Mouse (Mus musculus) left cerebral cortex, postnatal 25 days (tissue): ENCODE measurements at regions not wholly inside any gene's neighbourhood (a gene's known extent, or its start where the extent isn't known, plus 50 kb on each side); places are given as distances from the start of the nearest gene placed in this dataset.
A peak's percentile ranks its signal among the peaks of the same experiment; 100 is the strongest.

ENCODE experiments used
- DNase-seq, 2 experiments: peaks; one replicate each; pipeline ENCODE4 v3.0.0; 2022; ENCODE audit warnings: low spot score in 2 of 2, mixed read lengths in 1 of 2
- intact Hi-C: fragments of 180-260 bp; cut with DNase I; formaldehyde crosslinking; loops from one replicate; pipeline ENCODE4 v1.15.1; 2025

- intact Hi-C loops: no loop called here
- no peak for DNase-seq
Observed at GRCm38 (mm10) chr8:116243493-116243892, 261.3 kb upstream of the Dynlrb2 start.

GRCm38 (mm10) chr8:116242972-116243371 is 261.8 kb upstream of the Dynlrb2 start:
- intact Hi-C loops: no loop called here

DNA sequence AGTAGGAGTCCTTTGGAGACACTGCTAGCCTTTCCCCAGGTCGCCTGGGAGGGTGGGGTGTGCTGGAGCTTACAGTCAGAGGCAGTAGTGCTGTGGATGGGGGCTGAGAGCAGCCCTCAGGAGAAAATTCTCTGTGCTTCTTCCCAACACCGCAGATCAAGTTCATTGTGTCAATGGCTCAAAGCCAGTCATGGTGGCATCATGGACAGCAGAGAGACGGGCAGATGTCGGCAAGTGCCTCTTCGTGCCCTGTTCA is 262.9 kb upstream of the Dynlrb2 start:
- no peak for DNase-seq
- intact Hi-C loops: no loop called here

More at GRCm38 (mm10) chr8:116242972-116243371, 261.8 kb upstream of the Dynlrb2 start:
- DNase-seq: no peak

DNA sequence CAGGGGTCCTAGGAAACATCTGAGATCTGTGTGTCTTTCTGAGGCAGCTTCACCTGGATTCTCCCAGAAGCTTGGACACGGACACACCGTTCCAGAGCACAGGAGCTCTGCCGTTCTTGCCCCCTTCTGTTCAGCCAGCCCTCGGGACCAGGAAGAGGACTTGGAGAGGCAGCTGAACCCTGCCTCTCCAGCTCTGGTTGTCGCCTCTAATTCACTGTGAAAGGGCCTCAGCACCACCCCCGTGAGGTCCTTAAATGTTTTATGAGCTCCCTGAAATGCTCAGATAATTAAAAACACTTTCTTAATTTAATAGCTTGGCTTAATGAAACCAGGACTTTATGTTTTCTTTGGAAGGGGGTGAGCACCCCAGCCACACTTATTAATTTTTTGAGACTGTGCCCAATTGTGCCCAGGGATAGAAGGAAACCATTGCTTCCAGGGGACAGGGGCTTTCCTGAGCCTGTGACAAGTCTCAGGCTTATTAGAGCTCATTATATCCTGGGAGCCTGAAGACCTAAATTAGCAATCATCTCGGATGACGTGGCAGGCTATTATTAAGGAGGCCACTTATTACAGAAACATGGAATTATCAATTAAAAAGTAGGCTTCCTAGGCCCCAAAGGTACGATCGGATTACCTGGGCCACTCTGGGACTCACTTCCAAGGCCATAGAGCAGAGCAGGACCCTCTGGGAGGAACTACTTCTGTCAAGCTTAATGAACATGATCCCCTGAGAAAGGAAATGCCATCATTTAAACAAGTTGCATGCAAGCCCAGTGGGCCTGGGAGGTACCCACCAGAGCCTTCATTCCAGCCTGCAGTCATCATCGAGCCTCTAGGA is 263.4 kb upstream of the Dynlrb2 start:
- DNase-seq: no peak
- intact Hi-C loops: no loop called here

DNA sequence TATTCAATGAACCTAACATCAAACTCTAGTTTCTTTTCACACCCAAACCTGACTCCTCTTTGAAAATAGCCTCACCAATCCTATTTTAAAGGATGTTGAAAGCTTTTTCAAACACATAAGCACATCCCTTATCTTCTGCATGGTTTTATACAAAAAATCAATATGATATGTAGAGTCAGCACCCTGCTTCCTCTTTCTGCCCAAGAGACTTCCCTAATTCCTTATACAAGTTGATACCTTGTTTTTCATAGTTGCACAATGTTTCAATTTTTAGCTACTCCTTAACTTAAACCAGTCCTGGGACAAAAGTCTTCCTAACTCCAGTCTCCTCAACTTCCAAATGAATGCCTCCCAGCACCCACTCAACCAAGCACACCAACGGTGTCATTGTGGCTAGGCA is 266.1 kb upstream of the Dynlrb2 start:
- DNase-seq: no peak
- intact Hi-C loops: no loop called here

DNA sequence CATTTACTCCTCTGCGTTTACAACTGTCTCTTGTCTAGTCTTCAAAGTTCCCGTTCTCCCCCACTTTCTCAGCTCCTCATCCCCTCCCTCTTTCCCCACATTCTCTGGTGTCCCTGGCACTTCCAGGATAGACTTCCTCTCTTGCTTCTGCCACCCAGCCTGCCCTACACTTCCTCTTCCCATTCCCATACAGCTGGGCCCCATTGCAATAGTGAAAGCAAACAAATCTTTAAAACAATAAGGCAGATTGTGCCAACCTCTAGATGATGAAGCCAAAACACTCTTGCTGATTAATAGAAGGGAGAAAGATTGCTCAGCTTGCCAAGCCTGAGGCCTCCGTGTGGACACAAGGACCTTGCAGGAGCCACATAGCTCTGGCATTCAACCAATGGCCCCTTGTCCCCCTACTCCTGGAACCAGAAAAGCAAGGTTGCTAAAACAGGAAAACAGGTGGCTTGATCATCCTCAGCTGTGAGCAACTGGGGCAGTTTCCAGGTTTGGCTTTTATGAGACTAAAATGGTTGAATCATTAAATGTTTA is 267.1 kb upstream of the Dynlrb2 start:
- intact Hi-C loops: no loop called here
- DNase-seq: peak in 1 of 2 experiments; percentile 2

DNA sequence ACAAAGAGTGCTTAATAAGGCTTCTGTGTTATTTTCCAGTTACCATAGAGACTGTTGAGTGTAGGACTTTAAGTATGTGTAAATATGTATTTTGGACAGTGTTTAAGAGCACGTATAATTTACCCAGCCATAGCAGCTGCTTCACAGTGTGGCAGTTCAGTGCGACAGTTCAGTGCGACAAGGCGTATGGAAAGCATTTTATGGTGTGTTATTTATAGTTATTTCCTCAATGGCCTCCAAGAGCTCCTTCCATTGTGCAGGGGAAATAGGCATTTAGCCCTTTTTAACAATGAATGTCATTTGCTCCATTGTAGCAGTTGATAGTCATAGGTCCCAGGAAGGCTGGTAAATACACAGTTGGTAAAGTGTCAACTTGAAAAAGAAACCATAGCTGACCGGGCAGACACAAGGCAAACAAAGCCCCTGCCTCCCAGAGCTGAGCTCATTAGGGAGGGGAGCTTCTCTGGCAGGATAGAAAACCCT is 275.1 kb upstream of the Dynlrb2 start:
- intact Hi-C loops: no loop called here
- DNase-seq: no peak

DNA sequence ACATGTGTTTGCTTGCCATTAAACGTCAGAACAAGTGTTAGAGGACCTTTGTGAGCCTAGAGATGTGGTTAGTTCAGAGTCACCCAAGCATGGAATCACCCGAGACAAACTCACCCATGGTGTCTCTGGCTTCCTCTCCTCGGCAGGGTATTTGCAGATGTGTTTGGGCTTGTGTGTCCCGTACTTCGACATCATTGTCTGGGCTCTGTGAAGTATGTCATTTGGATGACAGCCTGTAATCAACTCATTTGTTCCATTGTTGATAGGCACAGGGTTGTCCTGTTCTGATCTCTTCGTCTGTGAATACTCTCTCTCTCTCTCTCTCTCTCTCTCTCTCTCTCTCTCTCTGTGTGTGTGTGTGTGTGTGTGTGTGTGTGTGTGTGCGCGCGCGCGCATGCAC is 277.8 kb upstream of the Dynlrb2 start:
- intact Hi-C loops: no loop called here
- DNase-seq: no peak

DNA sequence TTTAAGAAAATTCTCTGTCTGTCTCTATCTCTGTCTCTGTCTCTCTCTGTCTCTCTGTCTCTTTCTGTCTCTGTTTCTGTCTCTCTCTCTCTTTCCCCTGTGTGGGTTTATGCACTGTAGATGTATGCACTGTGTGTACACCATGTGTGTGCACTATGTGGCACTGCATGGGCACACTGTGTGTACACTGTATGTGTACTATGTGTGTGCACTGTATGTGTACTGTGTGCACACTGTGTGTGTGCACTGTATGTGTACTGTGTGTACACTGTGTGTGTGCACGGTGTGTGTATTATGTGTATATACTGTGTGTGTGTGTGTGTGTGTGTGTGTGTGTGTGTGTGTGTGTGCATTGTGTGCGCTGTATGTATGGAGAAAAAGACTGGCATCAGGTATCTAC is 281.5 kb upstream of the Dynlrb2 start:
- intact Hi-C loops: no loop called here
- DNase-seq: no peak

GRCm38 (mm10) chr8:116215909-116216308 is 288.9 kb upstream of the Dynlrb2 start:
- no peak for DNase-seq
- intact Hi-C loops: no loop called here

- intact Hi-C loops: no loop called here
- no peak for DNase-seq
Observed at GRCm38 (mm10) chr8:116215286-116215860, 289.4 kb upstream of the Dynlrb2 start.

GRCm38 (mm10) chr8:116203631-116204030 is 301.1 kb upstream of the Dynlrb2 start:
- intact Hi-C loops: no loop called here
- no peak for DNase-seq

- intact Hi-C loops: no loop called here
- DNase-seq: no peak
Observed at GRCm38 (mm10) chr8:116200459-116200999, 304.2 kb upstream of the Dynlrb2 start.

DNA sequence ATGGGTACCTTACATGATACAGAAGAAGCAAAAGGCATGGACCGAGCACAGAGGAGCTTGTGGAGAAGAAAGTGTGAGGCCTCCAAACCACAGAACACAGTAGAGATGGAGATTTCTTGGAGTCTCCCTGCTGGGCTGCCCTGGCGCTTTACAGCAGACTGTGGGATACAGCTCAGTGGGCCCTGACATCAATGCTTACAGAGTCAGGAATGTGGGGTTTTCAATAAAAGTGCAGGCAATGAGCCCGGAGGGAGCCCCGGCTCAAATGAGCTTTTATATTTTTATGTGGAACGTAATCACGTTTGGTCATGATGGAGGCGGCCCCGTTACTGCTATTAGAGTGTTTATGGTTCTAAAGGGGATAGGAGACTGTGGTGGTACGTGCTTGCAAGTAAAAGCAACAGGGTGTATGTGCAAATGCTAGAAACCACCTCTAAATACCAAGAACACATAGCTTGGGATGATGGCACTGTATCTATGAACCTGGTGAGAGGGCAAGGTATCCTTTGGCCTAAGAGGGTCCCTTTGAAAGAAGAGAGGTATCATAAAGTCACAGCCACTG is 308.1 kb upstream of the Dynlrb2 start:
- intact Hi-C loops: no loop called here
- no peak for DNase-seq

DNA sequence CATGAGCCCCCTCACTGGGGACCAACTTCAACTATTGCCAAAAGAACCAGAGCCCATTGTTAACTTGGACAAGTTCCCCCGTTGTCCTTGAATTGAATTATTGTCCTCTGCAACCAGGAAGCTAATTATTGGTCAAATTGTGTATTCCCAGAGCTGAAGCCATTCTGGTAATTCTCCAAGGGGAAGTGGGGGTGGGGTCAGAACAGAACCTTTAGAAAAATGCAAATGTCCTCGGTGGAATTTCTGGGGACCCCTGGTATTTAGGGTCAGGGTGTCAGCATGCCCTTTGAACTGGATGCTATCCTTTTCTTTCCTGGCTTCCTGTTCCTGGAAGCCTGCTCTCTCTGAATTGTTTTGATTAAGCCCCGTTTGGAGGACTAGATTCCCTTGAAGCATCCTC is 312.7 kb upstream of the Dynlrb2 start:
- DNase-seq: no peak
- intact Hi-C loops: no loop called here

- DNase-seq: no peak
- intact Hi-C loops: no loop called here
Observed at GRCm38 (mm10) chr8:116185206-116185605, 319.6 kb upstream of the Dynlrb2 start.

GRCm38 (mm10) chr8:116184241-116184640 is 320.5 kb upstream of the Dynlrb2 start:
- intact Hi-C loops: no loop called here

DNA sequence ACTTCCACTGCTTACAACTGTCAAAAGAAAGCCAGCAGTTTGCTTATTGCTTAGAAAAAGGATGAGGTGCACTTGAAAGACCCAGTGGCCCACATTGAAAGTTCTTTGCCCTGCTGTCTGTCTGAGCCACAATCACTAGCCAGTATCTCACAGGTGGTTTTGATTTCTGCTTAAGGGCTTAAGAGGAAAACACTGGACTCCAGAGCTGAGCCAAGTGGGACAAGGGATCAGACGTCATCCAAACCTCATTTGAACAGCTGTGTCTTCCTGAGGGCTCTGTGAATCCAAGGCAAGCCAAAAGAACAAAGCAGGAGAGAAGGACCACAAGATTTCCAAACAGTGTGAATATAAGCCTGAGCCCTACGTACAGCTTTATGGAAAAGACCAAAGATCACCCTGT is 326.8 kb upstream of the Dynlrb2 start:
- no peak for DNase-seq
- intact Hi-C loops: no loop called here

More at GRCm38 (mm10) chr8:116184241-116184640, 320.5 kb upstream of the Dynlrb2 start:
- no peak for DNase-seq

DNA sequence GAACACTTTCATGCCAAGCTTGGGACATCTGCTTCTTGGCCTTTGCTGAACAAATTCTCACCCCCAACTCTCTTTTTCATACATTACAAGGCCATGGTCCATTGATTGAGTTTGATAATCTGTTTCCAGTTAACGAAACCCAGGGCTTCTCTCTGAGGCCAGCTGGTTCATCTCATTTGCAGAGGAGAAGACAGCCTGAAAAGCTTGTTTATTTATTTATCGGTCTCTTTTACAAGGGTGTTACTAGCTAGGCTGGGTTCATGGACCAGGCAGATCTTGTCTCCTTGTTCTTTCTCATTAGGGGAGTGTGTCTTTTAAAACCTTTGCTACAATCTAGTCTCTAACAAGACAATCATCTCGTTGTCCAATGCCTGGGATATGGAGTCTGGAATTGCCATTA is 329.9 kb upstream of the Dynlrb2 start:
- intact Hi-C loops: no loop called here
- no peak for DNase-seq

GRCm38 (mm10) chr8:116173961-116174360 is 330.8 kb upstream of the Dynlrb2 start:
- intact Hi-C loops: no loop called here
- DNase-seq: no peak

GRCm38 (mm10) chr8:116167874-116168273 is 336.9 kb upstream of the Dynlrb2 start:
- peak in 1 of 2 experiments; percentile 34 for DNase-seq

More at GRCm38 (mm10) chr8:116167874-116168273, 336.9 kb upstream of the Dynlrb2 start:
- intact Hi-C loops: no loop called here
